Mouse (Mus musculus) 3T3-L1 (cell line): ENCODE measurements around the gene E2f4.

ENCODE experiments used
- DNase-seq: peaks from one replicate; pipeline ENCODE4 v3.0.0-alpha.2; 2015; ENCODE audit warnings: low read depth, low spot score

Gene E2f4

GRCm38 (mm10) chr8:105346611-105347427, 49.4 kb downstream of the E2f4 start:
- peak; percentile 77 for DNase-seq

- peak; percentile 99 for DNase-seq
Observed at GRCm38 (mm10) chr8:105347428-105348221, 50.2 kb downstream of the E2f4 start, which contains the start of gene Fhod1. Gene Fhod1, minus strand, starts transcription at chr8:105347953.

DNA sequence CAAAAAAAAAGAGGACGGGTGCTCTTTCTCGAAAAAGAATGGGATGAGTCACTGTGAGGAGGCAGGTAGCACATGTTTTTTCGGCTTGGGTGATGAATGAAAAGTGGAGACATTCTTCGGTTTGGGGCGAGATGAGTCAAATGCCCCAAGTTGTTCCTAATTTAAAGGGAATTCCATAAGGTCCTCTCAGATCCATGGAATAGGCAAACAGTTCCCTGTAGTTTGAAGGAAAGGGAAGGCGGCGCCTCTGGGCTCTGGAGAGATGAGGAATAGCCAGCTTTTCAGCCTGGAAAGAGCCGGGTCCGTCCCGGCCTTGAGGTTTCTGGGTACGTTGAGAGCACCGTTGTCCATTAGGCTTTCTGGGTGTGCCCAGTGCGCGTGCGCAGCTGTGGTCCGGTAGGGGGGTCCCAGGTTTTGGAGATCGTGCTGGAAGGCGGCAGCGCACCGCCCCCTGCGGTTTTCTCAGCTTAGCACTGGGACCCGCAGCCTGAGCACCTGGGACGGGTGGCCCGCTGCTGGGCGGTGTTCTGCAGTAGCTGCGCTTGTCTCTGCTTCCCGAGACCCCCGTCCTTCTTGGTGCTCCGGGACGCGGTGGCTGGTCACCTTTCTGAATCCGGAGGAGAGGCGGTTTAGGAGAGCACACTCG, 51.1 kb downstream of the E2f4 start, which contains the start of gene Slc9a5:
Gene Slc9a5, plus strand, starts transcription at position 394 of the 646 bp plus-strand sequence.
- peak; percentile 81 for DNase-seq

- no peak for DNase-seq
Observed at GRCm38 (mm10) chr8:105349096-105349771, 51.8 kb downstream of the E2f4 start.

- peak; percentile 44 for DNase-seq
Observed at GRCm38 (mm10) chr8:105350186-105350585, 52.7 kb downstream of the E2f4 start.

DNA sequence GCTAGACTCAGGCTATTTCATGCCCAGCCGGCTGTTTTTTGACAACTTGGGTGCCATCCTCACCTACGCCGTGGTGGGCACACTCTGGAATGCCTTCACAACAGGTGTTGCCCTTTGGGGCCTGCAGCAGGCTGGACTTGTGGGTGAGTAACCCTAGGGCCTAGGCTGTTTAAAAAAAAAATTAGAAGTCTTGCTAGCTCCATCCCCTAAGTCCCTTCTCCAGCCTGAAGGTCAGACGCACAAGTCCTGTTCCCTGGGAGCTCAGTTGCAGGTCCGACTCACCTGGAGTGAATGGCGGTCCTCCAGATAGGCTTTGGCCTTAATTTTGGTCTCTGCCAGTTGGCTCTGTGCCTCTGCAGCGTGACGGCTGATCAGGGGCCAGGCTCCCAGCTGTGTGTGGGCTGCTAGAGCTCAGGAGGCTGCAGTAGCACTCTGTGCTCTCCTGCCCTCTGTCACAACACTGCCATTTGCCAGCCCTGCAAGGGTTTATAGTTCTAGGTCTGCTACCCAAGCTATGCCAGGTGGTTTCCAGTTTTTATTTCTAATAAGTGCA, 56.2 kb downstream of the E2f4 start:
- no peak for DNase-seq

- no peak for DNase-seq
Observed at GRCm38 (mm10) chr8:105354549-105354948, 57.1 kb downstream of the E2f4 start.
